Mouse (Mus musculus): ENCODE results near the gene Vcp. TPM values are rescaled to one million over a fixed set of nuclear protein-coding genes. Genes with fewer than 3 reads are reported as not detected.

Vcp gene
- polyA plus RNA-seq, 2 experiments: 80.0 to 176 TPM

GRCm38 (mm10) chr4:42944185-42944584 is 56.1 kb downstream of the Vcp start:
- Histone ChIP-seq H3K4me3 (ENCODE audit: insufficient read depth in 1 of 2, low read depth in 2 of 2, low read length in 2 of 2) (no peak overlapping the region), H3K4me1 (replicated peaks; ENCODE audit: control insufficient read depth in 2 of 2, insufficient read depth in 2 of 2, low read length in 1 of 2) (peaks cover 0 to 2% of the 10 kb centered on the region in 2 experiments; a peak in 1 of 4 replicates), H3K27ac (no peak overlapping the region), H3K9me3 (ENCODE audit: control insufficient read depth, low read length) (no peaks in the 10 kb centered on the region), H3K27me3 (ENCODE audit: control insufficient read depth, insufficient read depth, low read length) (peaks cover 22% of the 10 kb centered on the region), H3K9ac (replicated peaks) (no peak overlapping the region), H3K4me2 (ENCODE audit: low read depth) (no peak overlapping the region), H3K36me3 (replicated peaks; ENCODE audit: control insufficient read depth, insufficient read depth, low read depth) (no peaks in the 10 kb centered on the region)
- no peak for DNase-seq (ENCODE audit: low read depth in 3 of 3, low spot score in 3 of 3)
- 66% methylated on average over 9 of the region's 9 CpGs for WGBS (ENCODE audit: insufficient replicate concordance)
- ATAC-seq (ENCODE audit: insufficient read depth): no peak
- TF ChIP-seq EP300 (IDR thresholded peaks at IDR 0.05; ENCODE audit: low read depth): no peak
- no peak for TF ChIP-seq CTCF (IDR thresholded peaks at IDR 0.05; ENCODE audit: low read depth)

GRCm38 (mm10) chr4:42943341-42943740 is 57.0 kb downstream of the Vcp start:
- H3K27me3 ChIP-seq (ENCODE audit: control insufficient read depth, insufficient read depth, low read length): peaks cover 17% of the 10 kb centered on the region
- whole genome bisulfite sequencing (ENCODE audit: insufficient replicate concordance): 63% methylated on average over 5 of the region's 5 CpGs

GRCm38 (mm10) chr4:42941396-42941795 is 58.9 kb downstream of the Vcp start:
- Histone ChIP-seq H3K27me3 (ENCODE audit: control insufficient read depth, insufficient read depth, low read length) (peaks cover 5% of the 10 kb centered on the region), H3K27ac (no peak overlapping the region), H3K9me3 (ENCODE audit: control insufficient read depth, low read length) (no peaks in the 10 kb centered on the region), H3K36me3 (replicated peaks; ENCODE audit: control insufficient read depth, insufficient read depth, low read depth) (no peaks in the 10 kb centered on the region), H3K9ac (replicated peaks) (no peak overlapping the region), H3K4me1 (replicated peaks; ENCODE audit: control insufficient read depth in 2 of 2, insufficient read depth in 2 of 2, low read length in 1 of 2) (no peaks in the 10 kb centered on the region), H3K4me2 (ENCODE audit: low read depth) (no peak overlapping the region), H3K4me3 (ENCODE audit: insufficient read depth in 1 of 2, low read depth in 2 of 2, low read length in 2 of 2) (no peak overlapping the region)
- WGBS (ENCODE audit: insufficient replicate concordance): 58% methylated on average over 7 of the region's 7 CpGs
- TF ChIP-seq CTCF (IDR thresholded peaks at IDR 0.05; ENCODE audit: low read depth): no peak
- no peak for TF ChIP-seq EP300 (IDR thresholded peaks at IDR 0.05; ENCODE audit: low read depth)
- ATAC-seq (ENCODE audit: insufficient read depth): no peak
- DNase-seq (ENCODE audit: low read depth in 3 of 3, low spot score in 3 of 3): no peak

More at GRCm38 (mm10) chr4:42943341-42943740, 57.0 kb downstream of the Vcp start:
- DNase-seq (ENCODE audit: low read depth in 3 of 3, low spot score in 3 of 3): no peak
- ATAC-seq (ENCODE audit: insufficient read depth): no peak
- TF ChIP-seq CTCF (IDR thresholded peaks at IDR 0.05; ENCODE audit: low read depth) (no peak), EP300 (IDR thresholded peaks at IDR 0.05; ENCODE audit: low read depth) (no peak)
- Histone ChIP-seq H3K9me3 (ENCODE audit: control insufficient read depth, low read length) (no peaks in the 10 kb centered on the region), H3K4me1 (replicated peaks; ENCODE audit: control insufficient read depth in 2 of 2, insufficient read depth in 2 of 2, low read length in 1 of 2) (no peaks in the 10 kb centered on the region), H3K27ac (no peak overlapping the region), H3K4me3 (ENCODE audit: insufficient read depth in 1 of 2, low read depth in 2 of 2, low read length in 2 of 2) (no peak overlapping the region), H3K36me3 (replicated peaks; ENCODE audit: control insufficient read depth, insufficient read depth, low read depth) (no peaks in the 10 kb centered on the region), H3K4me2 (ENCODE audit: low read depth) (no peak overlapping the region), H3K9ac (replicated peaks) (no peak overlapping the region)

- peak in 1 of 3 experiments; percentile 12 for DNase-seq (ENCODE audit: low read depth in 3 of 3, low spot score in 3 of 3)
- 0 out of 2 replicates have a peak, but pooled peaks have one; percentile 24 for TF ChIP-seq CTCF (IDR thresholded peaks at IDR 0.05; ENCODE audit: low read depth)
- TF ChIP-seq EP300 (IDR thresholded peaks at IDR 0.05; ENCODE audit: low read depth): no peak
- WGBS (ENCODE audit: insufficient replicate concordance): 4% methylated on average over 22 of the region's 22 CpGs
- Histone ChIP-seq H3K27ac (no peak overlapping the region), H3K27me3 (ENCODE audit: control insufficient read depth, insufficient read depth, low read length) (no peaks in the 10 kb centered on the region; the same call in 1 of the 2 replicates), H3K36me3 (replicated peaks; ENCODE audit: control insufficient read depth, insufficient read depth, low read depth) (no peaks in the 10 kb centered on the region), H3K9ac (replicated peaks) (no peak overlapping the region), H3K4me1 (replicated peaks; ENCODE audit: control insufficient read depth in 2 of 2, insufficient read depth in 2 of 2, low read length in 1 of 2) (no peaks in the 10 kb centered on the region), H3K9me3 (ENCODE audit: control insufficient read depth, low read length) (no peaks in the 10 kb centered on the region), H3K4me2 (ENCODE audit: low read depth) (no peak overlapping the region), H3K4me3 (ENCODE audit: insufficient read depth in 1 of 2, low read depth in 2 of 2, low read length in 2 of 2) (no peak overlapping the region)
- ATAC-seq (ENCODE audit: insufficient read depth): no peak
Measured at GRCm38 (mm10) chr4:42933630-42934029, 66.7 kb downstream of the Vcp start.

GRCm38 (mm10) chr4:42932229-42932969 is 67.9 kb downstream of the Vcp start:
- no peak overlapping the region for H3K4me3 ChIP-seq (ENCODE audit: insufficient read depth in 1 of 2, low read depth in 2 of 2, low read length in 2 of 2)
- TF ChIP-seq CTCF (IDR thresholded peaks at IDR 0.05; ENCODE audit: low read depth) (no peak), EP300 (IDR thresholded peaks at IDR 0.05; ENCODE audit: low read depth) (no peak)
- no peaks in the 10 kb centered on the region for H3K9me3 ChIP-seq (ENCODE audit: control insufficient read depth, low read length)
- H3K27me3 ChIP-seq (ENCODE audit: control insufficient read depth, insufficient read depth, low read length): no peaks in the 10 kb centered on the region
- no peak overlapping the region for H3K27ac ChIP-seq
- ATAC-seq (ENCODE audit: insufficient read depth) (no peak), DNase-seq (ENCODE audit: low read depth in 3 of 3, low spot score in 3 of 3) (no peak)
- 56% methylated on average over 8 of the region's 8 CpGs for WGBS (ENCODE audit: insufficient replicate concordance)
- H3K4me1 ChIP-seq (replicated peaks; ENCODE audit: control insufficient read depth in 2 of 2, insufficient read depth in 2 of 2, low read length in 1 of 2): no peaks in the 10 kb centered on the region
- H3K36me3 ChIP-seq (replicated peaks; ENCODE audit: control insufficient read depth, insufficient read depth, low read depth): no peaks in the 10 kb centered on the region
- H3K4me2 ChIP-seq (ENCODE audit: low read depth): no peak overlapping the region
- no peak overlapping the region for H3K9ac ChIP-seq (replicated peaks)

Other genes starting within 250 kb of the Vcp start
- gene Ccl19, start 243.9 kb downstream of the Vcp start, polyA plus RNA-seq (2012; rRNA removed): not detected in 2 replicates
- not detected in 2 replicates for gene Ccl19, start 243.9 kb downstream of the Vcp start, polyA plus RNA-seq (2014; fragmentation: Nextera tagmentation; extraction: Ambion mirVana)
- gene Ccl21a, start 226.5 kb downstream of the Vcp start, polyA plus RNA-seq (2012; rRNA removed): 0.10 and 0.14 TPM in 2 replicates
- not detected in 2 replicates for gene Ccl21a, start 226.5 kb downstream of the Vcp start, polyA plus RNA-seq (2014; fragmentation: Nextera tagmentation; extraction: Ambion mirVana)
- 0.21 and 0.22 TPM in 2 replicates for gene Fam205a1, start 146.6 kb downstream of the Vcp start, polyA plus RNA-seq (2012; rRNA removed)
- 0.04 and 0.28 TPM in 2 replicates for gene Fam205a1, start 146.6 kb downstream of the Vcp start, polyA plus RNA-seq (2014; fragmentation: Nextera tagmentation; extraction: Ambion mirVana)
- gene Gm12394, start 143.7 kb downstream of the Vcp start, polyA plus RNA-seq (2012; rRNA removed): 0.01 TPM in 1 of 2 replicates, not detected in the other
- 0.05 TPM in 1 of 2 replicates, not detected in the other for gene Gm12394, start 143.7 kb downstream of the Vcp start, polyA plus RNA-seq (2014; fragmentation: Nextera tagmentation; extraction: Ambion mirVana)
- gene Fam205c, start 126.3 kb downstream of the Vcp start, polyA plus RNA-seq (2012; rRNA removed): 0.06 and 0.07 TPM in 2 replicates
- 0.15 and 0.30 TPM in 2 replicates for gene Fam205c, start 126.3 kb downstream of the Vcp start, polyA plus RNA-seq (2014; fragmentation: Nextera tagmentation; extraction: Ambion mirVana)
- 0.12 and 0.16 TPM in 2 replicates for gene Phf24, start 83.8 kb downstream of the Vcp start, polyA plus RNA-seq (2012; rRNA removed)
- 0.08 and 0.14 TPM in 2 replicates for gene Phf24, start 83.8 kb downstream of the Vcp start, polyA plus RNA-seq (2014; fragmentation: Nextera tagmentation; extraction: Ambion mirVana)
- 0.90 and 1.3 TPM in 2 replicates for gene Dnajb5, start 50.7 kb downstream of the Vcp start, polyA plus RNA-seq (2012; rRNA removed)
- gene Dnajb5, start 50.7 kb downstream of the Vcp start, polyA plus RNA-seq (2014; fragmentation: Nextera tagmentation; extraction: Ambion mirVana): 0.43 and 0.54 TPM in 2 replicates
- gene 1700022I11Rik, start 30.9 kb downstream of the Vcp start, polyA plus RNA-seq (2012; rRNA removed): 0.07 TPM in 1 of 2 replicates, not detected in the other
- gene 1700022I11Rik, start 30.9 kb downstream of the Vcp start, polyA plus RNA-seq (2014; fragmentation: Nextera tagmentation; extraction: Ambion mirVana): 0.16 and 0.44 TPM in 2 replicates
- gene Fancg, start 10.0 kb upstream of the Vcp start, polyA plus RNA-seq (2012; rRNA removed): 8.2 and 9.9 TPM in 2 replicates
- gene Fancg, start 10.0 kb upstream of the Vcp start, polyA plus RNA-seq (2014; fragmentation: Nextera tagmentation; extraction: Ambion mirVana): 8.3 and 10.0 TPM in 2 replicates
- gene Pigo, start 25.3 kb upstream of the Vcp start, polyA plus RNA-seq (2012; rRNA removed): 9.2 and 10.4 TPM in 2 replicates
- 8.3 and 11.0 TPM in 2 replicates for gene Pigo, start 25.3 kb upstream of the Vcp start, polyA plus RNA-seq (2014; fragmentation: Nextera tagmentation; extraction: Ambion mirVana)
- 55.8 and 83.2 TPM in 2 replicates for gene Stoml2, start 31.2 kb upstream of the Vcp start, polyA plus RNA-seq (2012; rRNA removed)
- 200 and 229 TPM in 2 replicates for gene Stoml2, start 31.2 kb upstream of the Vcp start, polyA plus RNA-seq (2014; fragmentation: Nextera tagmentation; extraction: Ambion mirVana)
- gene Fam214b, start 45.7 kb upstream of the Vcp start, polyA plus RNA-seq (2012; rRNA removed): 22.2 and 25.8 TPM in 2 replicates
- gene Fam214b, start 45.7 kb upstream of the Vcp start, polyA plus RNA-seq (2014; fragmentation: Nextera tagmentation; extraction: Ambion mirVana): 16.9 and 20.9 TPM in 2 replicates
- 0.59 and 0.73 TPM in 2 replicates for gene Unc13b, start 58.4 kb upstream of the Vcp start, polyA plus RNA-seq (2012; rRNA removed)
- gene Unc13b, start 58.4 kb upstream of the Vcp start, polyA plus RNA-seq (2014; fragmentation: Nextera tagmentation; extraction: Ambion mirVana): 0.19 and 0.37 TPM in 2 replicates

All from liver, embryonic 14.5 days (tissue).